Mouse (Mus musculus): Measurements from ENCODE around the gene Phka1.
"Not testable (repeated sequence)": the region's sequence is repeated elsewhere in the genome, so short reads cannot be mapped to it uniquely, and the experiment has no call there.

Gene Phka1

DNA sequence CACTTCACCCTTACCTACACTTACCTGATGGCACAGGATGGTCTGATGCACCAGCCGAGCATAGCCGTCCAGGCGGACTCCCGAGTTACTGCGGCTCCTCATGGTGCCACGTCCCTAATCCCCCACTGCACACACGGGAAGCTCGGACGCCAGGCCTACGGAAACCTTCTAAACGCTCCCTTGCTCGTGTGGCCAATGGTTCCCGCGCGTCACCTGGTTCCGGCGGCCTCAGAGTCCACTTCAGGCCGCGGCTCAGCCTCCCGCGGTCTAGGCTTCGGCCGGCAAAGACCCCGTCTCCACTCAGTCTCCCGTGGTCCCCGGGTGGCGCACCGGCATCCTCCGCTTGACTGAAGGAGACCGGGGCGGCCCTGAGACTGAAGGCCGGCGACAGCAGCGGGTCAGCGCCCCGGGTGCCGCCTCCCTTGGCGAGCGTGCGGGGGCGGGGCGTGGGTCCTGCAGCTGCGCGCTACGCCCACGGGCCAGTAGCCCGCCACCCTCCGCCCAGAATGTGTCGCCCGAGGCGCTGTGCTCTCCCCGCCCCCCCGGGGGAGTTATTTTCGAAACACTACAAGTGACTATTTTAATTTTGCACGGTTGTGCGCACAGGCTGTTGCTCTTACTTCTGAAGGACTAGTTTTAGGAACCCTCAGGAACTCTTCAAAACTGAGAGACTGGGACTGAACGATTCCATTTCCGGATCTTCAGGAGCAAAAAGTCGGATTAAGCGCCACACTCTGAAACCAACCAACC, at the start of gene Phka1:
TSS of gene Phka1 (minus strand) at position 424 of the 750 bp plus-strand sequence.
- peak; percentile 80 for DNase-seq (ENCODE audit: low spot score)

DNA sequence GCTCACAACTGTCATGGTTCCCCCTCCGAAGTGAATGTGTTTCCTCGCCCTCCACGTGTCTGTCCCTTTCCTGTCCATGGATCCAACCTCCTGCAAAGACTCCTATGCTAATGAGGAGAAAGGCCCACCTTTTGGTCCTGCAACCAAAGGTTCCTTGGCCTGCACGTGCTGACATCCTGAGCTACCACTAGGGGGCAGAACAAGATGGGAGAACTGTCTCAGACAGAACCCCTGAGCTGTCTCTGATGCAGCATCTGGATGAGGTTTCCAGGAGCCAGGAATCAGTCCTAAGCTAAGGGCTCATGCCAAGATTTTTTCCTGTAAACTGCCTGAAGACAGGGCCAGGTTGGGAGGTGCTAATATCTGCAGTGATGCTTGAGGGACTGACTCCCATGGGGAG, 45.2 kb upstream of the Phka1 start:
- DNase-seq (ENCODE audit: low spot score): peak; percentile 12

DNA sequence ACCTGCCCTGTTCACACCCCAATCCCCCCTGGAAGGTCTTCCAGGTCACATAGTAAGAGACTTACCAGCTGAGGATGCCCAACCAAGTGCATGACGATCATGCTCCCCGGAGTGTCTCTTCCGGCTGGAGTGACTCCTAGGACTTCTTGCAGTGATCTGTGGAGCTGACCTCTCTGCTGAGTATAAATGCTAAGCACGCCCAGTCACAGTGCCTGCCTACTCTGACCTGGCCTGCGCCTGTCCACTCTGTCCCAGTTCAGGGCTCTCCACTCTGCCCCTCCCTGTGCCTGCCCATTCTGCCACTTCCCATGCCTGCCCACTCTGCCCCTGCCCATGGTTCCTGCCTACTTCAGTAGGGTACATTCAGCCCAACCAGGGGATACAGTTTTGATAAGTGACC, 42.8 kb upstream of the Phka1 start, which contains the start of gene Gm3880:
TSS of gene Gm3880 (minus strand) at position 101 of the 400 bp plus-strand sequence.
- DNase-seq (ENCODE audit: low spot score): not testable (repeated sequence)

DNA sequence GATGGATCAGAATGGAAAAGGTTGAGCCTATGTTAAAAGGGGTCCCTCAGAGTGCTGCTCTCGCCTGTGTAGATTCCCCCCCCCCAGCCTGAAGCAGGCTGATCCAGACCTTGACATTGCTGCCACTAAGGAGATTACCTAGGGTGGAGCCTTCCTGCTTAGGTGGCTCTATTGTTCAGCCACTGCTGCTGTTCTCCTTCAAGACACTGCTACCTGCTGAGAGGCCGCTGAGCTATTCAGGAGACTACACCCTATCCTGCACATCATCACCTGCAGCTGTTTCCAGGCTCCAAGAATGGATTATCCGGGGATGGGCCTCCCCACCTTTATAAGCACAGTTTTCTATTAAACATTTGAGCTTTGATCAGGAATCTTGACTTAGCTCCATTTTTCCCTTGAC, 40.7 kb upstream of the Phka1 start:
- not testable (repeated sequence) for DNase-seq (ENCODE audit: low spot score)

DNA sequence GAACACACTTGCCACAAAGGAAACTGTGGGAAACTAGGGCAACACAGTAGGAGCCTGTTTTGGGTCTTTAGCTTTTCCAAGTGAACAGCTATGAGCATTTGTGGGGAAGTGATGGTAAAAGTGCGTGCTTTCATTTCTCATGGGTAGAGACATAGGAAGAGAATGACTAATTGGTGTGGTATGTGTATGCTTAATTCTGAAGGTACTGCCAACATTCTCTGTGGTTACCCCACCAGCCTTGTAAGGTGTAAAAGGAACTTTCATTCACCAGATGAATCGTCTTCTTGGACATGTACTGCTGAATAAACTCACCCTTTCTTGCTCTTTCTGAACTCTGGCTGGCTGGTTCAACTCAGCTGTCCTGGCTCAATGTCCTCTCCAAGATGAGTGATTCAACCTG, 22.6 kb upstream of the Phka1 start:
- DNase-seq (ENCODE audit: low spot score): no peak

DNA sequence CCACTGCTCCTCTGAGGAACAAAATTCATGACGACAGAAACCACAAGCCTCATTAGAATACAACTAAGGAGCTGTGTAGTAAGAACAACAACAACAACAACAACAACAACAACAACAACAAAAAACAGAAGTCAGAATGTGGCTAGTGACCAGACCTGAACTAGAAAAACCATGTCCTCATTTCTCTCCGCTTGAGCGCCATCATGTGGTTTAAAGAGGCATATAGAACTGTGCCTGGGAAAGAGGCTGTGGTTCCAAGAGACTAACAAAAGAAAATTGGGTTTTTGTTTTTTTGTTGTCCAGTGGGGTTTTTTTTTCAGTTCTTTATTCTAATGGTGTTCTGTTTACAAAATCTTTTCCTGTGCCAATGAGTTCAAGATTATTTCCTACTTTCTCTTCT, 16.7 kb upstream of the Phka1 start:
- DNase-seq (ENCODE audit: low spot score): no peak

DNA sequence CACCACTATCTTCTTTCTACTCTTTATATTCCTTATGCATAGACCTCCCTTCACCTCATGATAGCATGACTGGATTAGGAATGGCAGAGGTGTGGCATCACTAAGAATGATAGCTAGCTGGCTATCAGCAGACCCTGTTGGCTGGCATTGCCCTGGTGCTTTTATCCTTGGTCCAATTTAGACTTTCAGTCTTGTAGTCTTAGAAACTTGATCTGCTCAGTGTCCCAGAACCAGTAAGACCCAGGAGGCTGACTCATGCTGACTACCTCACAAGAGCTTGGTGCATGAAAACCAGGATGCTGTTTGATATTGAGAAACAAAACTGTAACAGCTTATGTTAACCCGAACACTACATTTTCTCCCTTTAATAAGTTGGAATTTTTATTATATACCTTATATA, 1.6 kb upstream of the Phka1 start:
- DNase-seq (ENCODE audit: low spot score): no peak

DNA sequence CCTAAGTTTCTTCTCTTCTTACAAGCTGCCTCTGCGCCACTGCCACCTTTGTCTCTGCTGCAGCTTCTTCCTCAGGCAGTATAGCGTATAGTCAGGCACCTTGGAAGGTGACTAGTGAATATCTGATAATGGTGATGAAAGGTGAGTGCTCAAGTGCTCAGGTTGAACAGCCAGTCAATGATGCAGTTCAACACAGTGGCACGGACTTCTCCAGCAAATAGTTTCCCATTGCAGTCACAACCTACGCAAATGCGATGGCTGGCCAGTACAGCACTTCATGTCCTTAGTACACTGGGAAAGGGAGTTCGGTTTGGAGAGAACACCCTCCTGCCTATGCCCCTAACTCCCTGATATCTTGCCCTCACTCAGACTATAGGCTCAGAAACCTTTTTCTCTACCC, 1.1 kb upstream of the Phka1 start:
- DNase-seq (ENCODE audit: low spot score): no peak

DNA sequence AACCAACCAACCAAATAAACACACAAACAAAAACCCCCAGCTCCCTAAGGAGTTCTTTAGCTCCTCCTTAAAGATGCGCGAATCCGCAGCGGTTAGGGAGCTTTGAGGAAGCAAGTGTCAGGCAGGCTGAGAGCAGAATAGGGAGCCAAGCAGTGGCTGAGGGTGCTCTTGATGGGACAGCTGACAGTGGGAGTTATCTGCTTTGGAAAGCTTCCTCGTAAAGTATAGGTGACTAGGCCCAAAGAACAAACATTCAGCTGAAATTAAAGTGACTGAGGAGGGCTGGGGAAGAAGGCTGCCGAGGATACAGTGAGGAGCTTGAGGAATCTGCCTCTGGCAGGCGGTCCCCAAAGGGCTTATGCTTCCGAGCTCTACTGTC, 516 bp upstream of the Phka1 start:
- peak; percentile 9 for DNase-seq (ENCODE audit: low spot score)

DNA sequence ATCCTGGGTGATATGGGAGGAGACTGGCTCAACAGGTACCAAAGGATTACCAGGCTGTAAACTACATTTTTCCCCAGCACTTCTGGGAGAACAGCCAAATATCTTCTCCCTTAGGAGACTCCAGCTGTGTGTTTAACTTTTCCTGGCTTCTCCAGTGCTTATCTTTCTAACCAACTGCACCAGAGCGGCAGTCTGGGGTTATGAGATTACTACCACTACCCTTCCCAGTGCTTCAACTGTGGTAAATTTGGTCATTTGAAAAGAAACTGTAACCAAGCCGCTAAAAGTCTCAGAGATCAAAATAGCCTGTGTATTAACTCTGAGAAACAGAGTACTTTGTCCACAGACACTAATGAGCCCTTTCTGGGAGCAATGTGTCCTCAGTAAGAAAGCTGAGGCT, 42.8 kb downstream of the Phka1 start:
- DNase-seq (ENCODE audit: low spot score): no peak

DNA sequence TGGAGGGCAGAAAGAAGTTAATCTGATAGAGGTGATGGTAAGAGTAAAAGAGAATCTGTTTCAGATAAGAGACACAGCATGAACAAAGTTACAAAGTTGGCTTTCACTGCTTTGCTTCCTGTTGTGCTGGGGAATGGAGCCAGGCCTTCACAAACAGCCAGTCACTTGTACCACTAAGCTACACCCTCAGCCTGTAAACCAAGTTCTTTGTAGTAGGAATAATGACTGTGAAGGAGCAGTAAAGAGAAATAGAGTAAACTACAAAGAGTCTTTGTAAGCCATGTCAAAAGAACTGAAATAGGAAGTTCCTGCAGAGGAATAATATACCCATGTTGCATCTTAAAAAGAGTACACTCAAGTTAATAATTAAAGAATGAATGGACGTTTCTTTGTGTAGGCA, 55.5 kb downstream of the Phka1 start:
- DNase-seq (ENCODE audit: low spot score): no peak

DNA sequence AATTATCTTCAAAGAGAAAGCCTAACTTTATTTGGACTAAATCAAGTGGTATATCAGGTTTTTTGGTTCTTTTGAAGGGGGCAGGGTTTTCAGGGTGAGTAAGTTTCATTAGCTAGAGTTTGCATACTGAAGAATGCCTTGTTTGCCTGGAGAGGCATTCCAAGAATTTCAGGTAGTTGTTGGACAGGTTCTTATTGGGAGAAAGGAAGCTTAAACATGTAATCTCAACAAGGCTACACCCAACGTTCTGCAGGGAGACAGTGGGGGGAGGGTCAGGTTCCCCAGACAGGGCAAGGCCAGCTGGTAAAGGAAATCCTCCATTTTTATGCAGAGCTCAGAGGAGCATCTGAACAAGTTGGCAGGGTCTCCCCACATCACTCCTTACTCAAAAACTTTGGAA, 72.9 kb downstream of the Phka1 start:
- no peak for DNase-seq (ENCODE audit: low spot score)

DNA sequence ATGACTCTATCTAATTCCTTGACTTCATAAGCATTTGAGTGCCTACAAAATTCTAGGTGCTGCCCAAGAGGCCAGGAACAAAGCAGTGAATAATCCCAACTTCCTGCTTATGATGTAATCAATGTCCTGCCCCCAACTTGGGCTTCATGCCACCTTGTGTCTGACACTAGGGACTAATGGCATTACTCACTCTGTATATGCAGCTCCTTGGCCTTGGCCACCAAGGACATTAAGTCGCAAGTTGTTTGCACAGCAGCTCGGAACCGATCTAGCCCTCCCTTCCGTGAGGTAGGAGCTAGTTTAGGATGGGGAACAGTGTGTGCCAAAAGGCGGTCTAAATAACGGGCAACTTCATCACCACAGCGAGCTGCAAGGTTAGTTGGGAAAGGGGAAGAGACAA, 87.1 kb downstream of the Phka1 start:
- DNase-seq (ENCODE audit: low spot score): peak; percentile 4

DNA sequence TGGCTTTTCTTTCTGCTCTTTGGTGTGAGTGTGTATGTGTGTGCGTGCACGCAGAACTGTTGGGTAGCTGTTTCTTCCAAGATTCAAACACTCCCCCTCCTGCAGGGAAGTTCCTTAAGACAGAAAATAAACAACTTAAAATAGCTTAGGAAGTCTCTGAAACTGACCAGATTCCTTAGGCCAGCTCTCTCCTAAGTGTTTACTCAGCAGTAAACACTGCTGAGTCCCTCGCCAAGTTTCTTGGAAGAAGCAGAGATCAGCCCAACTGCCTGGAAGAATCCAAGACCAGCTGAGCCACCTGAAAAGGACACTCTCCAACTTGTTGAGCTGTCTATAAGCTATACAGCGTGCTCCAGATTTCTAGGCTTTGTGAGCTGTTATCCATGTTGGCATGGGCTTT, 134.8 kb downstream of the Phka1 start:
- no peak for DNase-seq (ENCODE audit: low spot score)

DNA sequence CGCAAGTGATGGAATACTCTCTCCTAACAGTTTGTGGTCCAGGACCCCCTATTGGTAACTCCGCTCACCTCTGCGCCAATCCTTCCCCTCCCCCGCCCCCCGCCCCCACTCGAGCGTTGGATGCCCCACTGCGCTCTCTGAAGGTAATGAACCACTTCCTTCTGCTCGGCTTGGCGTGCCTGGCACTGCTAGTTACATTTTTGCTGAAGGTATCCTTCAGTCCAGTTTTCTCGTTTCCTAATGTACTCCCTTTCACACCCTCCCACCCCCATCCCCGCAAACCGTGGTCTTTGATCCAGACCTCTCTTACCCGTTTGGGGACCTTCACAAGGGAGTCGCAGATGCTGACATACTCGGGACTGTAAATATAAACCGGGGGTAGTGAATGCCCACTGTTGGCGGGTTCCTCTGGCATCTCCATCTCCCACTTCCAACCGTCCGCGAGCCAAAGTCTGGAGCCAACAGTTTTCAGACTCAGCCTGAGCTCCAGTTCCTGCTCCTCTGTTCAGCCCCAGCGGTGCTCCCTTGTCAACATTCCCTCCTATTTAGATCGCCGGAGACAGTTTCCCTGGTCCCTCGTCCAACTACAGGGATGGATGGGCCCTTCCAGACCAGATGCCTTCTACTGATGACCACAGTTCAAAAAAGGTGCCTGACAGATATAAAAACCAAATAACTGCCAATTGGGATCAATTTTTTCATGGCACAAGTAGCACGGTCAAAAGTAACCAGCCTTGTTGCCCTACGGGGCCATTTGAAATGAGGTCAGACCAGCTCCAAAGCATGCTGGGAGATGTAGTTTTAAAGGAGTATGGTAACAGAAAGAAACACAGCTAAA, 139.2 kb downstream of the Phka1 start, which contains the start of gene Hdac8:
TSS of gene Hdac8 (minus strand) at position 716 of the 838 bp plus-strand sequence.
- DNase-seq (ENCODE audit: low spot score): peak; percentile 13

DNA sequence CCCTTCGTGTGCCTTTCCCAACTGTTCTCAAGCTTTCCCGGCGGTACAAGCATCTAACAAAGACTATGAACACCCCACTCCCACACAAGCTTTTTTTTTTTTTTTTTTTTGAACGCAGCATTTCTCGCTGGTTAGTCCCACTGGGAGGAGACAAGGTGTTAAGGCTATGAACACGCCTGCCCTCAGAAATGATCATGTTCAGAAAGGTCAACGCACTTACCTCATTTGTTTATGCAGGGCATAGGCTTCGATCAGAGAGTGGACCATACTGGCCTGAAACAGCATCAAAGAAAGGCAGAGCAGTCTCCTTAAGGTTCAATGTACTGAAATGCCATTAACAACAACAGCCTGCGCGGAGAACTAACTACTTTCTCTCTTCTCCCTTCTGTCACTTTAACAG, 139.9 kb downstream of the Phka1 start:
- no peak for DNase-seq (ENCODE audit: low spot score)

DNA sequence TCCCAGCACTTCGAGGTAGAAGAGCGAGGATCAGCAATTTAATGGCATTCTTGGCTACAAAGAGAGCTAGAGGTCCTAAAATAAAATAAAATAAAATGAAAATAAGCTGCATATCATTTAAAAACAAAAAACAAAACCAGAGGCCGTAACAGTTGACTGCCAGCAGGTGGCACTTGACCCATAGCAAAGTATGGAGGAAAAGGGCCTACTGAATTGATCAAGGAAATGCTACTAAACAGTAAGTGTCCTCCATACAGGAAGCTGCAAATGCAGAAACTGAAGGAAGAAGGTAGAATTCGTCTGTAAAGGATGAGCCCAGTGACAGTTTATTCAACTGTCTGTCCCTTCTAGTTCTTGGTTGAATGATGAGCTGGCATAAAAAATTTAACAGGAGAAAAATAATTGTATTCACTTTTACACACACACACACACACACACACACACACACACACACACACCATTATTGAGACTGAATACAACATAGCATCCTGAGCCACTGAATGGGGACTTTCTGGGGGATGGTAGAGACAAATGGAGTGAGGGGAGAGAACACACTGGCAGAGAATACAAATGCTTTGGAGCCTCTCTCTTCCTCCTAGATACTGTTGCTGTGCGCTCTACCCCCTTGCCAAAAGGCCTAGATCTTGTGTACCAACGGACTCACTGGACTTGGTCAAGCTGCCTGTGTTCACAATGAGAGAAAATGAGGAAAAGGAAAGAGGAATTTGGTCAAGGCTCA, 149.9 kb downstream of the Phka1 start:
- no peak for DNase-seq (ENCODE audit: low spot score)

DNA sequence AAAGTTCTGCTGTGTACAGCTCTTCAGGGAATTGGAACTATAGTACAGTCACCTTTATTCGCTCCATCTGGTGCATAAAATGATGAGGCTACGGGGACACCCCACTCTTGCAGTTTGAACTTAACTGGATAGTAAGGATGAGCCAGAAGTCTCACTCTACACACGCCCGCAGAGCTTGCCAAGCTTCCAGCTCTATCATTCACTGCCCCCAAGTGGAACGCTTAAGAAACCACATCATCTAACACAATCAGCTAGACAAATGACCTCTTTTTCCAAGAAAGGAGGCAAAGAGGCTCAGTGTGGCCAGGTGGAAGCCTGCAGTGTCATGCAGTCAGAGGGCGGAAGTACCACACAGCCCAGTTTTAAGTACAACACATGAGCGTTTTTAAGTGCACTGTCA, 158.5 kb downstream of the Phka1 start:
- no peak for DNase-seq (ENCODE audit: low spot score)

DNA sequence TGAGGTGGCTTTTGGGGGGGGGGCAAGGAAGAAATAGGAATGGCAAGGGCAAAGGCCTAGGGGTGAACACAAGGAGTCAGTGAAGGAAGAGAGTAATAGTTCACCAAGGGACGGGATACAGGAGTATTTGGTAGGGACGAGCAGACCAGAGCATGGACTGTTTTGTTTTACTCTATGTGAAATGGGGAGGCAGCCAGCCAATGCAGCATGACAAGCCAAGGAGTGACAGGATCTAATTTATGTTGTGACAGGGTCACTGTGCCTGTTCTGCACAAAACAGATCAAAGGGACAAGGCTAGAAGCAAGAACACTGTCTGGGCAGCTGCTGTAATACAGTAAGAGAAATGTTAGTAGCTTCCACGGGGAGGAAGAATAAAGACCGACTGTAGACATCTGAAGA, 164.4 kb downstream of the Phka1 start:
- no peak for DNase-seq (ENCODE audit: low spot score)

DNA sequence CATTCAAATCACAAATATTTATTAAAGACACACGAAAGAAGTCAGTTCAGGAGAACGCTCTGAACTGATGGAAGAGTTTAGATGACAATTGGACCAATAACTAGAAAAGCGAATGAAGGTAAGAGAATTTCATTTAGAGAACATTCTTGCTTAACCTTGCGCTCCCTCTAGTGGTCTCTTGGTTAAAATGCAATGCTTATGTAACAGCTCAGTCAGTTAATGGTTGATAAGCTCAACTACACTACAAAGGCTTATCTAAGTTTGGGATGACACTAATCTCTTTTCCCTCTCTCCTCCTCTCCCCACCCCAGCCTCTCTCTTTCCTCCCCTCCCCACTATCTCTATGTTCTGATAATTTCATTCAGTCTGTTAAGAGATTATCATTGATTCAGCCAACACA, 165.1 kb downstream of the Phka1 start:
- no peak for DNase-seq (ENCODE audit: low spot score)

DNA sequence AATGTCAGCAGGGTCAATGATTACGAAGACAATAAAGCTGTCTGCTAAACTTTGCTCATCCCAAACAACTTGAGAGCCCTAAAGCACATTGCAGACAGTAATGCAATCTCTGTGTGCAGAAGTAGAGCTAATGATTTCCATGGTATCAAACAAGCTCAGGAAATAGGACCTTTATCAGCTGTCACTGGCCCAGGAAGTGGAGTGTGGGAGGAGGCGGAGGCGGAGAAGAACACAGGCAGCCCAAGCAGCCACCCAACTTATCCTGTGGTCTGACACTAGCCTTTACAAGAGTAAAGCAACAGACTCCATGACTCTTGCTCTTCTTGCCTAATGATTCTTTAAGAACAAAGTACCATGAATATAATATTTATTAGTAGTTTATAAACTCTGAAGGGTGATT, 165.6 kb downstream of the Phka1 start:
- no peak for DNase-seq (ENCODE audit: low spot score)

DNA sequence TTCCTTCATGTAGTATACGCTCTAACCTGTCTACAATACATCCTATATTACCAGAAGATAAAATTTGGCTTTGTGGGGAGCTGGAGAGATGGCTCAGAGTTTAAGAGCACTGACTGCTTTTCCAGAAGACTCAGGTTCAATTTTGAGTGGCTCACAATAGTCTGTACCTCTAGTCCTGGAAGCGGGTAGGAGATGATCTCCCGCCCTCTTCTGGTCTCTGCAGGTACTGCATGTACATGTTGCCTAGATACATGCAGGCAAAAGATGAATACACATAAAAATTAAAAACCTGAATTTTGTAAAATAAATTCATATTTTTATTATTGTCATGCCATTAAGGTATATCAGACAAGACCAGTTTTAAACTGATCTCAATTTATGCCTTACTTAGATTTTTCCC, 167.3 kb downstream of the Phka1 start:
- peak; percentile 11 for DNase-seq (ENCODE audit: low spot score)

DNA sequence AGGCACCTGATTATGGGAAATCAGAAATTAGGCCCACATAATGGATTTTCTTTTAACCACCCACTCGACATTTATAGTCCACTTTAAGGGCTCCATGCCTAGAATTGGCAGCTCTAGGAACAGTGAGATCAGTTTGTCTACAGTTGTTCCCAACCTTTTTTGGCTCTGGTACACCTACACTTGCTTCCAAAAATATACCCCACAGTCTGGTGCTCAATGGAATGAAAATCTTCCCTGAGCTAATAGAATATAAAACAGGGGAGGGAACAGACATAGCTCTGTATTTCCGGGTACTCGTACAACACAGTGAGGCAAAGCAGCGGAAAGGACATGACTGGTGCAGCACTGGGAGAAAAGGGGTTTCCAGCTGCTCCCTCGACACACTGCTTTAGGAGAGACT, 168.5 kb downstream of the Phka1 start:
- no peak for DNase-seq (ENCODE audit: low spot score)
